ENCODE assay signal across 8 mouse cellular contexts in genomic region chr5:74172208-74172607, GRCm38 (mm10). TPM values are rescaled to one million over a fixed set of nuclear protein-coding genes. Genes with fewer than 3 reads are reported as not detected.
DNase-seq lines count a peak whose midpoint lies in the region; ATAC-seq lines count a peak whose summit lies in the region.
"Had no signal": no experiment of that assay in that cellular context is flagged by ENCODE, and none has a peak within 500 bp of the region (broad histone marks: within the 10 kb centered on the region; RNA-seq: fewer than 3 reads in every experiment).

No protein-coding gene starts in this region.

- no peaks in the 10 kb centered on the region for H3K36me3 ChIP-seq in lung, embryonic 15.5 days
- H3K36me3 ChIP-seq in embryonic facial prominence, embryonic 15.5 days, result no peaks in the 10 kb centered on the region
- no peaks in the 10 kb centered on the region for H3K36me3 ChIP-seq in stomach, embryonic 16.5 days (ENCODE audit: control insufficient read depth, insufficient read depth, low read length)

- DNase-seq in lung, postnatal 14 days, result no peak
- DNase-seq in heart, postnatal 14 days, result peak; percentile 43 to 59
- no peak for DNase-seq in cerebellum, postnatal 14 days

- intact Hi-C loops in heart, postnatal 14 days (cut with DNase I), result no loop called here

- H3K9me3 ChIP-seq in lung, embryonic 15.5 days, result no peaks in the 10 kb centered on the region
- no peaks in the 10 kb centered on the region for H3K9me3 ChIP-seq in embryonic facial prominence, embryonic 15.5 days (replicated peaks)
- H3K9me3 ChIP-seq in stomach, embryonic 16.5 days (replicated peaks; ENCODE audit: control insufficient read depth, low read length), result no peaks in the 10 kb centered on the region

- ATAC-seq in lung, embryonic 15.5 days (ENCODE audit: borderline replicate concordance, extremely low read depth, low FRiP score, low TSS enrichment), result peak; percentile 77
- ATAC-seq in embryonic facial prominence, embryonic 15.5 days (ENCODE audit: insufficient number of reproducible peaks, low FRiP score, low TSS enrichment, low read depth), result no peak
- ATAC-seq in stomach, embryonic 16.5 days (ENCODE audit: insufficient read depth, low FRiP score), result peak; percentile 42; the same call in 1 of the 2 replicates
- no peak for ATAC-seq in CD4-positive, CD25-positive, alpha-beta regulatory T cell, adult 4 months

- peak overlapping the region; percentile 27; the same call in 1 of the 2 replicates for H3K4me2 ChIP-seq in lung, embryonic 15.5 days
- peak overlapping the region; percentile 22; the same call in 1 of the 2 replicates for H3K4me2 ChIP-seq in embryonic facial prominence, embryonic 15.5 days (replicated peaks)
- no peak overlapping the region for H3K4me2 ChIP-seq in stomach, embryonic 16.5 days (ENCODE audit: low read depth, low read length)

- H3K27me3 ChIP-seq in lung, embryonic 15.5 days, result no peaks in the 10 kb centered on the region
- no peaks in the 10 kb centered on the region for H3K27me3 ChIP-seq in embryonic facial prominence, embryonic 15.5 days
- no peaks in the 10 kb centered on the region for H3K27me3 ChIP-seq in stomach, embryonic 16.5 days (ENCODE audit: control insufficient read depth, insufficient read depth, low read length)

- H3K9ac ChIP-seq in lung, embryonic 15.5 days, result no peak overlapping the region
- no peak overlapping the region for H3K9ac ChIP-seq in embryonic facial prominence, embryonic 15.5 days
- H3K9ac ChIP-seq in stomach, embryonic 16.5 days (ENCODE audit: low read length), result no peak overlapping the region
- H3K9ac ChIP-seq: liver, embryonic 14.5 days had no signal

- no peak overlapping the region for H3K4me3 ChIP-seq in lung, embryonic 15.5 days
- H3K4me3 ChIP-seq in embryonic facial prominence, embryonic 15.5 days (replicated peaks), result no peak overlapping the region
- H3K4me3 ChIP-seq in stomach, embryonic 16.5 days (replicated peaks; ENCODE audit: low read length), result no peak overlapping the region

- peak overlapping the region; percentile 88 for H3K27ac ChIP-seq in lung, embryonic 15.5 days
- H3K27ac ChIP-seq in embryonic facial prominence, embryonic 15.5 days (replicated peaks), result peak overlapping the region; percentile 79
- peak overlapping the region; percentile 73 for H3K27ac ChIP-seq in stomach, embryonic 16.5 days (ENCODE audit: low read length)
- H3K27ac ChIP-seq: liver, embryonic 14.5 days had no signal

- H3K4me1 ChIP-seq in lung, embryonic 15.5 days, result peaks cover 59% of the 10 kb centered on the region
- H3K4me1 ChIP-seq in embryonic facial prominence, embryonic 15.5 days, result peaks cover 57% of the 10 kb centered on the region
- H3K4me1 ChIP-seq in stomach, embryonic 16.5 days (ENCODE audit: control insufficient read depth, insufficient read depth, low read length), result peaks cover 53% of the 10 kb centered on the region

- 30% methylated on average over 12 of the region's 12 CpGs for WGBS in lung, embryonic 15.5 days
- WGBS in embryonic facial prominence, embryonic 15.5 days, result 16% methylated on average over 12 of the region's 12 CpGs
- WGBS in stomach, embryonic 16.5 days, result 41% methylated on average over 12 of the region's 12 CpGs

RNA-seq across cellular contexts. Expression of gene Rasl11b, which starts 22.9 kb away (rescaled TPM):
- polyA plus RNA-seq in lung, embryonic 15.5 days (2015; fragmentation: Nextera tagmentation; extraction: Ambion mirVana), result 150 and 154 TPM in 2 replicates
- 123 and 138 TPM in 2 replicates for polyA plus RNA-seq in embryonic facial prominence, embryonic 15.5 days (2015; fragmentation: Nextera tagmentation; extraction: Ambion mirVana)
- 10 to 100 TPM; 27.7 to 33.0 TPM for total RNA-seq in heart, postnatal 14 days (2021)
- polyA plus RNA-seq in stomach, embryonic 16.5 days (2015; fragmentation: Nextera tagmentation; extraction: Ambion mirVana), result 52.8 and 56.1 TPM in 2 replicates
- 1 to 10 TPM; 3.4 to 5.0 TPM for polyA plus RNA-seq in CD4-positive, CD25-positive, alpha-beta regulatory T cell, adult 4 months (2017; shearing (Covaris generic))

Comparison
In these comparisons a context has a peak if more than half of its experiments do, and no peak if none do; other contexts are left out.
1. ATAC-seq: peak in lung, embryonic 15.5 days (single experiment) and stomach, embryonic 16.5 days (single experiment); none in embryonic facial prominence, embryonic 15.5 days (single experiment) and CD4-positive, CD25-positive, alpha-beta regulatory T cell, adult 4 months (single experiment).
2. DNase-seq: peak in heart, postnatal 14 days (2 of 2); none in lung, postnatal 14 days (single experiment) and cerebellum, postnatal 14 days (0 of 2).
3. Peak in every context shown above with its lines, with median percentiles within 50 percentile points of each other: H3K27ac ChIP-seq.